Mouse (Mus musculus): ENCODE data around the gene Cbx8.

DNA sequence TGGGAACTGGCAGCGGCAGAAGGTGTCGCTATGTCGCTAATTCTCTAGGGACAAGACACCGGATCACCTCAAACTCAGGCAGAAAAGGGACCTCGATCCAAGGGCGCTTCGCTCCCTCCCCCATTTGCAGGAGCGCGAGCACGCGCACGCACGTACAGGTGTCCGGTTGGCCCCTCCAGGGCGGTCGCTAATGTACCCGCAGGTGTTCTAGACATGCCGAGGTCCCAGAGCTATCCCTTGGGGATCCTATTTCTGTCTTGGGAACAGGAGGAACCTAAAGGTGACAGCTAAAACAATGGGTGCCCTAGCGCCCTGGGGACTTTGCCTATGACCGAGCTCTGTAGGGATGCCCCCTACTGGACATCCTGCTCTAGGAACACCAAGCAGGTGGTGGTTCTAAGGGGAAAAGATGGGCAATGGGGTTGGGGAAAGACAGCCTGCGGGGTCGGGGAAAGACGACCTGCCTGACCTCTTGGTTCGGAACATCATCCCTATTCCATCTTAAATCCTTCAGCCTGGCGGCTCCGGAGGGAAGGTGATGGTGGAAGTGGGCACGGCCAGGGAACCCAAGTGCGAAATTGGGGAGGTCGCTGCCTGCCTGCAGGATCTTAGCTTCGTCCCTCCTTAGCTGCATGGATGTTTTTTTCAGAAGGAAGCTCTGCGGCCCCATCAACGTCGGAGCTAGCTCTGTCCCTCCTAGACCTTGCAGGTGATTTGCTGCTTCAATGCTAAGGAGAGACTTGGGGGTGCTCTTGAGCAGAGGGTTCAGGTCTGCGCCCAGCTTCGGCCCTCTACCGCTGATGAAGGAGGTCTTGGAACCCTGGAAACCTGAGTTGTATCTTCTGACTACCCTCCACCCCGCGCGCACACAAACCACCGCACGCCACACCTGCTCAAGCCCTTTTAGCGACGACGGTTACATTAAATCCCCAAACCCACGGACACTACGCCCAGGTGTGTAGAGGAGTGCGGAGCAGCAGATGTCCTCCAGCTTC lies 13.9 kb upstream of the Cbx8 start:
- peak; percentile 41 for TF ChIP-seq CTCF (IDR thresholded peaks at IDR 0.05; ENCODE audit: low read depth, low read length)
- no peak for TF ChIP-seq POLR2A (IDR thresholded peaks at IDR 0.05; ENCODE audit: borderline replicate concordance, low read depth, low read length)

Measured in bone marrow macrophage, adult 2 months (primary cell).